Mouse (Mus musculus): ENCODE data around the gene Alkbh7. TPM values are rescaled to one million over a fixed set of nuclear protein-coding genes. Genes with fewer than 3 reads are reported as not detected.

Gene Alkbh7
- total RNA-seq (2021) (10 to 100 TPM; 58.3 to 81.0 TPM), polyA plus RNA-seq (2012; rRNA removed) (182 and 186 TPM in 2 replicates)
- long read RNA-seq, transcript Alkbh7-201 (4 exons, 917 nt) = major isoform, 62 of 63 reads
- long read RNA-seq, partial matches to known transcripts = 1 of 63 reads
- long read RNA-seq, other reads (novel, unspliced or antisense) = 0 of 63 reads

- peak; percentile 98 for DNase-seq
Measured at GRCm38 (mm10) chr17:56997029-56997667, at the start of gene Alkbh7. Gene Alkbh7, plus strand, starts transcription at chr17:56997339.

- peak; percentile 62 for DNase-seq
Measured at GRCm38 (mm10) chr17:56950915-56951314, 46.2 kb upstream of the Alkbh7 start.

GRCm38 (mm10) chr17:56952639-56953038 lies 44.5 kb upstream of the Alkbh7 start:
- DNase-seq = no peak

GRCm38 (mm10) chr17:56954871-56955270 lies 42.3 kb upstream of the Alkbh7 start:
- no peak for DNase-seq

GRCm38 (mm10) chr17:56957763-56958429 lies 39.2 kb upstream of the Alkbh7 start:
- no peak for DNase-seq

GRCm38 (mm10) chr17:56958667-56959066 lies 38.5 kb upstream of the Alkbh7 start:
- DNase-seq = no peak

- DNase-seq = no peak
Measured at GRCm38 (mm10) chr17:56961880-56962279, 35.3 kb upstream of the Alkbh7 start.

- DNase-seq = peak; percentile 62
Measured at GRCm38 (mm10) chr17:56962642-56963405, 34.3 kb upstream of the Alkbh7 start.

GRCm38 (mm10) chr17:56963646-56964045 lies 33.5 kb upstream of the Alkbh7 start:
- no peak for DNase-seq

- peak; percentile 72 for DNase-seq
Measured at GRCm38 (mm10) chr17:56969321-56969720, 27.8 kb upstream of the Alkbh7 start.

GRCm38 (mm10) chr17:56970081-56970480 lies 27.1 kb upstream of the Alkbh7 start:
- no peak for DNase-seq

- no peak for DNase-seq
Measured at GRCm38 (mm10) chr17:56973956-56974707, 23.0 kb upstream of the Alkbh7 start.

- DNase-seq = peak; percentile 49
Measured at GRCm38 (mm10) chr17:56974708-56975240, 22.4 kb upstream of the Alkbh7 start.

- no peak for DNase-seq
Measured at GRCm38 (mm10) chr17:56975391-56975790, 21.7 kb upstream of the Alkbh7 start.

GRCm38 (mm10) chr17:56976531-56977390 lies 20.4 kb upstream of the Alkbh7 start:
- DNase-seq = no peak

GRCm38 (mm10) chr17:56979524-56979923 lies 17.6 kb upstream of the Alkbh7 start:
- no peak for DNase-seq

GRCm38 (mm10) chr17:56981049-56981448 lies 16.1 kb upstream of the Alkbh7 start:
- no peak for DNase-seq

- DNase-seq = no peak
Measured at GRCm38 (mm10) chr17:56982013-56982412, 15.1 kb upstream of the Alkbh7 start, which contains the start of gene Acer1. Gene Acer1, minus strand, starts transcription at chr17:56982126.

GRCm38 (mm10) chr17:56984886-56985285 lies 12.3 kb upstream of the Alkbh7 start:
- no peak for DNase-seq

GRCm38 (mm10) chr17:56985656-56986055 lies 11.5 kb upstream of the Alkbh7 start:
- DNase-seq = no peak

Measured in adrenal gland, adult 2 months (tissue).